Mouse (Mus musculus) midbrain, embryonic 14.5 days (tissue): ENCODE data around the gene Ilkap. TPM values are rescaled to one million over a fixed set of nuclear protein-coding genes. Genes with fewer than 3 reads are reported as not detected.

Experiments used
- ATAC-seq: fragments of 200-750 bp; cut with Nextera tagmentation; 2 replicates; pipeline ENCODE4 v1.8.0; 2017; ENCODE audit warnings: moderate number of reproducible peaks, moderate library complexity; ENCODE audit not compliant: low FRiP score, low TSS enrichment
- DNase-seq: peaks from one replicate; pipeline ENCODE4 v3.0.0-alpha.2; 2015
- H3K27ac ChIP-seq: fragments of 300-500 bp; sonication (generic); replicated peaks from 2 replicates; pipeline ENCODE4 v1.5.1; 2014; ENCODE audit warnings: mild to moderate bottlenecking, low read depth, low read length, moderate library complexity
- H3K27me3 ChIP-seq: fragments of 300-500 bp; sonication (generic); 2 replicates; pipeline ENCODE4 v1.6.1; 2014; ENCODE audit warnings: low read length, control low read depth, mixed read lengths; ENCODE audit not compliant: control insufficient read depth, insufficient read depth
- H3K36me3 ChIP-seq: fragments of 300-500 bp; sonication (generic); 2 replicates; pipeline ENCODE4 v1.6.1; 2014; ENCODE audit warnings: low read length, control low read depth; ENCODE audit not compliant: control insufficient read depth, insufficient read depth
- H3K4me1 ChIP-seq: fragments of 300-500 bp; sonication (generic); 2 replicates; pipeline ENCODE4 v1.6.1; 2014; ENCODE audit warnings: mild to moderate bottlenecking, antibody characterized with exemption, low read length, control low read depth; ENCODE audit not compliant: control insufficient read depth, insufficient read depth
- H3K4me2 ChIP-seq: fragments of 300-500 bp; sonication (generic); 2 replicates; pipeline ENCODE4 v1.6.1; 2014; ENCODE audit warnings: mild to moderate bottlenecking, low read length, moderate library complexity
- H3K4me3 ChIP-seq: fragments of 300-500 bp; sonication (generic); replicated peaks from 2 replicates; pipeline ENCODE4 v1.5.1; 2014; ENCODE audit warnings: low read depth, low read length
- H3K9ac ChIP-seq: fragments of 300-500 bp; sonication (generic); replicated peaks from 2 replicates; pipeline ENCODE4 v1.6.1; 2014; ENCODE audit warnings: mild to moderate bottlenecking, low read length, moderate library complexity
- H3K9me3 ChIP-seq: fragments of 300-500 bp; sonication (generic); 2 replicates; pipeline ENCODE4 v1.6.1; 2016; ENCODE audit warnings: low read length, control low read depth, mixed read lengths; ENCODE audit not compliant: control insufficient read depth
- WGBS: fragments of 180-500 bp; shearing (Covaris S2); extraction: QIAGEN DNeasy Blood & Tissue Kit; methylation state at CpG from one replicate; pipeline ENCODE4 v1.1.7; 2014; 5-methylcytosine and 5-hydroxymethylcytosine counted together
- polyA plus RNA-seq: library from polyadenylated mRNA; unstranded; fragments of >200 nt; fragmentation: Nextera tagmentation; extraction: Ambion mirVana; gene quantifications from 2 replicates; pipeline ENCODE4 v1.2.1, GENCODE M21; 2014

Ilkap gene
- polyA plus RNA-seq, 1 experiment from 2014 or later: 141 TPM

- H3K36me3 ChIP-seq: peaks cover 85% of the 10 kb centered on the region
- WGBS: 92% methylated on average over 6 of the region's 6 CpGs
- ATAC-seq (no peak), DNase-seq (no peak)
- H3K9me3 ChIP-seq: no peaks in the 10 kb centered on the region
- H3K27me3 ChIP-seq: no peaks in the 10 kb centered on the region
- no peak overlapping the region for H3K27ac ChIP-seq
- H3K4me2 ChIP-seq: no peak overlapping the region
- H3K4me3 ChIP-seq: no peak overlapping the region
- H3K4me1 ChIP-seq: no peaks in the 10 kb centered on the region
- no peak overlapping the region for H3K9ac ChIP-seq
Observed at GRCm38 (mm10) chr1:91373414-91373835, 25.2 kb downstream of the Ilkap start.

- H3K27ac ChIP-seq: no peak overlapping the region
- H3K4me3 ChIP-seq: no peak overlapping the region
- H3K27me3 ChIP-seq: peaks cover 11% of the 10 kb centered on the region; the same call in 1 of the 2 replicates
- 91% methylated on average over 23 of the region's 23 CpGs for WGBS
- DNase-seq (no peak), ATAC-seq (no peak)
- H3K36me3 ChIP-seq: peaks cover 52% of the 10 kb centered on the region
- H3K4me1 ChIP-seq: peaks cover 4% of the 10 kb centered on the region; the same call in 1 of the 2 replicates
- H3K9ac ChIP-seq: no peak overlapping the region
- no peak overlapping the region for H3K4me2 ChIP-seq
- H3K9me3 ChIP-seq: no peaks in the 10 kb centered on the region
Observed at GRCm38 (mm10) chr1:91370055-91370454, 28.6 kb downstream of the Ilkap start.

GRCm38 (mm10) chr1:91369408-91369807 lies 29.2 kb downstream of the Ilkap start:
- no peak for DNase-seq
- H3K27me3 ChIP-seq: peaks cover 11% of the 10 kb centered on the region; the same call in 1 of the 2 replicates
- peaks cover 45% of the 10 kb centered on the region for H3K36me3 ChIP-seq
- no peak overlapping the region for H3K27ac ChIP-seq
- no peak overlapping the region for H3K4me3 ChIP-seq
- H3K4me2 ChIP-seq: no peak overlapping the region
- no peak overlapping the region for H3K9ac ChIP-seq
- 70% methylated on average over 4 of the region's 4 CpGs for WGBS
- no peaks in the 10 kb centered on the region for H3K9me3 ChIP-seq
- peaks cover 4% of the 10 kb centered on the region; the same call in 1 of the 2 replicates for H3K4me1 ChIP-seq
- no peak for ATAC-seq

- H3K9ac ChIP-seq: no peak overlapping the region
- no peak overlapping the region for H3K4me3 ChIP-seq
- H3K9me3 ChIP-seq: no peaks in the 10 kb centered on the region
- ATAC-seq: no peak
- H3K36me3 ChIP-seq: peaks cover 24% of the 10 kb centered on the region
- H3K4me1 ChIP-seq: peaks cover 4% of the 10 kb centered on the region; the same call in 1 of the 2 replicates
- WGBS: 98% methylated on average over 3 of the region's 3 CpGs
- no peak for DNase-seq
- H3K27ac ChIP-seq: no peak overlapping the region
- peaks cover 11% of the 10 kb centered on the region; the same call in 1 of the 2 replicates for H3K27me3 ChIP-seq
- no peak overlapping the region for H3K4me2 ChIP-seq
Observed at GRCm38 (mm10) chr1:91367295-91367694, 31.3 kb downstream of the Ilkap start.

- Histone ChIP-seq H3K4me2 (peak within 1 kb of the TSS; percentile 64), H3K4me3 (peak within 1 kb of the TSS; percentile 39), H3K27ac (no peak within 1 kb of the TSS), H3K9ac (no peak within 1 kb of the TSS; the same call in 1 of the 2 replicates), H3K4me1 (peaks cover 4% of the 10 kb centered on the region; the same call in 1 of the 2 replicates), H3K36me3 (peaks cover 16% of the 10 kb centered on the region), H3K9me3 (no peaks in the 10 kb centered on the region), H3K27me3 (peaks cover 11% of the 10 kb centered on the region; the same call in 1 of the 2 replicates)
- ATAC-seq (peak; percentile 41; the same call in 1 of the 2 replicates), DNase-seq (peak; percentile 70)
- 1% methylated on average over 68 of the region's 68 CpGs for WGBS
Observed at GRCm38 (mm10) chr1:91366215-91367108, 32.2 kb downstream of the Ilkap start, which contains the start of gene Erfe. TSS of gene Erfe (plus strand) at chr1:91366430.

- H3K9ac ChIP-seq: no peak overlapping the region; the same call in 1 of the 2 replicates
- 29% methylated on average over 8 of the region's 8 CpGs for WGBS
- peak overlapping the region; percentile 39; the same call in 1 of the 2 replicates for H3K4me3 ChIP-seq
- H3K27me3 ChIP-seq: peaks cover 11% of the 10 kb centered on the region; the same call in 1 of the 2 replicates
- ATAC-seq: no peak
- no peak for DNase-seq
- peaks cover 4% of the 10 kb centered on the region; the same call in 1 of the 2 replicates for H3K4me1 ChIP-seq
- no peak overlapping the region for H3K27ac ChIP-seq
- H3K9me3 ChIP-seq: no peaks in the 10 kb centered on the region
- H3K4me2 ChIP-seq: peak overlapping the region; percentile 64
- H3K36me3 ChIP-seq: peaks cover 10% of the 10 kb centered on the region
Observed at GRCm38 (mm10) chr1:91365816-91366214, 32.8 kb downstream of the Ilkap start.

GRCm38 (mm10) chr1:91364822-91365644 lies 33.6 kb downstream of the Ilkap start:
- Histone ChIP-seq H3K27me3 (peaks cover 11% of the 10 kb centered on the region; the same call in 1 of the 2 replicates), H3K4me3 (no peak overlapping the region), H3K36me3 (peaks cover 3% of the 10 kb centered on the region), H3K27ac (no peak overlapping the region), H3K4me1 (peaks cover 4% of the 10 kb centered on the region; the same call in 1 of the 2 replicates), H3K9ac (no peak overlapping the region), H3K4me2 (no peak overlapping the region), H3K9me3 (no peaks in the 10 kb centered on the region)
- ATAC-seq (no peak), DNase-seq (no peak)
- WGBS: 94% methylated on average over 16 of the region's 16 CpGs

GRCm38 (mm10) chr1:91362113-91362512 lies 36.5 kb downstream of the Ilkap start:
- Histone ChIP-seq H3K27me3 (peaks cover 7% of the 10 kb centered on the region; the same call in 1 of the 2 replicates), H3K9ac (no peak overlapping the region), H3K4me3 (no peak overlapping the region), H3K36me3 (no peaks in the 10 kb centered on the region), H3K4me2 (no peak overlapping the region), H3K27ac (no peak overlapping the region), H3K4me1 (peaks cover 4% of the 10 kb centered on the region; the same call in 1 of the 2 replicates), H3K9me3 (no peaks in the 10 kb centered on the region)
- no peak for ATAC-seq
- whole genome bisulfite sequencing: 89% methylated on average over 5 of the region's 5 CpGs
- DNase-seq: no peak
